Mouse (Mus musculus): ENCODE data around the gene Psmb5. TPM values are rescaled to one million over a fixed set of nuclear protein-coding genes. Genes with fewer than 3 reads are reported as not detected.
"Not testable (repeated sequence)": the region's sequence is repeated elsewhere in the genome, so short reads cannot be mapped to it uniquely, and the experiment has no call there.

The Psmb5 gene
- total and polyA plus RNA-seq, 3 experiments: 299 to 416 (median 411) TPM

- Histone ChIP-seq H3K4me1 (ENCODE audit: control insufficient read depth in 1 of 2, insufficient read depth in 2 of 2) (peaks cover 5 to 13% of the 10 kb centered on the region in 2 experiments; a peak in 3 of 4 replicates), H3K4me2 (ENCODE audit: insufficient read depth, low read depth, poor library complexity, severe bottlenecking) (peak overlapping the region; percentile 30), H3K36me3 (replicated peaks in 1 of 2; ENCODE audit: control insufficient read depth in 1 of 2, insufficient read depth in 1 of 2, low read length in 1 of 2) (peaks cover 36 to 43% of the 10 kb centered on the region in 2 experiments), H3K27me3 (replicated peaks) (no peaks in the 10 kb centered on the region), H3K4me3 (replicated peaks in 1 of 3; ENCODE audit: low read depth in 2 of 3, low read length in 2 of 3, poor library complexity in 1 of 3) (no peak overlapping the region), H3K9me3 (replicated peaks; ENCODE audit: low read length) (peaks cover 3% of the 10 kb centered on the region), H3K9ac (ENCODE audit: insufficient read depth, low read depth) (no peak overlapping the region), H3K79me2 (replicated peaks; ENCODE audit: control insufficient read depth, extremely low read depth, insufficient read depth, poor library complexity, severe bottlenecking) (peaks cover 18% of the 10 kb centered on the region), H3K27ac (ENCODE audit: insufficient read depth, low read depth) (no peak overlapping the region)
- in situ Hi-C loops (cut with MboI; ENCODE audit: low pct_ligation_motif_present, low pct_unique_long_range_greater_than_20kb, low sequenced_read_pairs) (no loop called here), dilution Hi-C loops (cut with MboI; ENCODE audit: extremely low pct_ligation_motif_present, extremely low pct_unique_long_range_greater_than_20kb, low sequenced_read_pairs) (no loop called here)
- DNase-seq (ENCODE audit: extremely low read depth): no peak
- TF ChIP-seq USF2 (conservative IDR thresholded peaks at IDR 0.05; ENCODE audit: low read depth, low read length): no peak
- no peak for TF ChIP-seq ZNF384 (IDR thresholded peaks at IDR 0.05; ENCODE audit: low read depth, low read length)
- TF ChIP-seq KAT2A (IDR thresholded peaks at IDR 0.05; ENCODE audit: insufficient replicate concordance, low read length): no peak
- TF ChIP-seq MEF2A (IDR thresholded peaks at IDR 0.05; ENCODE audit: borderline replicate concordance, low read depth, low read length): no peak
- no peak for TF ChIP-seq ELF1 (IDR thresholded peaks at IDR 0.05; ENCODE audit: low read depth, low read length)
- no peak for TF ChIP-seq TCF12 (IDR thresholded peaks at IDR 0.05; ENCODE audit: low read depth, low read length)
- no peak for TF ChIP-seq MAFK (IDR thresholded peaks at IDR 0.05; ENCODE audit: insufficient replicate concordance, low read length)
- TF ChIP-seq GABPA (IDR thresholded peaks at IDR 0.05; ENCODE audit: insufficient replicate concordance, low read depth, low read length): no peak
Measured at GRCm38 (mm10) chr14:54616226-54616825, 1.5 kb downstream of the Psmb5 start.

GRCm38 (mm10) chr14:54614130-54614529 is 3.7 kb downstream of the Psmb5 start:
- DNase-seq (ENCODE audit: extremely low read depth); H3K27ac ChIP-seq (ENCODE audit: insufficient read depth, low read depth); H3K9me3 ChIP-seq (replicated peaks; ENCODE audit: low read length); H3K4me3 ChIP-seq (replicated peaks in 1 of 3; ENCODE audit: low read depth in 2 of 3, low read length in 2 of 3, poor library complexity in 1 of 3); H3K4me2 ChIP-seq (ENCODE audit: insufficient read depth, low read depth, poor library complexity, severe bottlenecking); in situ Hi-C loops (cut with MboI; ENCODE audit: low pct_ligation_motif_present, low pct_unique_long_range_greater_than_20kb, low sequenced_read_pairs); H3K27me3 ChIP-seq (replicated peaks); H3K4me1 ChIP-seq (ENCODE audit: control insufficient read depth in 1 of 2, insufficient read depth in 2 of 2); H3K9ac ChIP-seq (ENCODE audit: insufficient read depth, low read depth); dilution Hi-C loops (cut with MboI; ENCODE audit: extremely low pct_ligation_motif_present, extremely low pct_unique_long_range_greater_than_20kb, low sequenced_read_pairs): not testable (repeated sequence)
- Histone ChIP-seq H3K79me2 (replicated peaks; ENCODE audit: control insufficient read depth, extremely low read depth, insufficient read depth, poor library complexity, severe bottlenecking) (peaks cover 18% of the 10 kb centered on the region), H3K36me3 (replicated peaks in 1 of 2; ENCODE audit: control insufficient read depth in 1 of 2, insufficient read depth in 1 of 2, low read length in 1 of 2) (peaks cover 36 to 56% of the 10 kb centered on the region in 2 experiments)

- no peak overlapping the region for H3K9ac ChIP-seq (ENCODE audit: insufficient read depth, low read depth)
- in situ Hi-C loops (cut with MboI; ENCODE audit: low pct_ligation_motif_present, low pct_unique_long_range_greater_than_20kb, low sequenced_read_pairs): no loop called here
- DNase-seq (ENCODE audit: extremely low read depth): no peak
- peaks cover 0 to 4% of the 10 kb centered on the region in 2 experiments; a peak in 2 of 4 replicates for H3K4me1 ChIP-seq (ENCODE audit: control insufficient read depth in 1 of 2, insufficient read depth in 2 of 2)
- TF ChIP-seq MXI1 (IDR thresholded peaks at IDR 0.05; ENCODE audit: low read depth, low read length): no peak
- TF ChIP-seq CHD1 (IDR thresholded peaks at IDR 0.05; ENCODE audit: low read depth, low read length): no peak
- TF ChIP-seq NRF1 (IDR thresholded peaks at IDR 0.05; ENCODE audit: low read depth, low read length): no peak
- TF ChIP-seq MAFK (IDR thresholded peaks at IDR 0.05; ENCODE audit: insufficient replicate concordance, low read length): no peak
- TF ChIP-seq JUND (conservative IDR thresholded peaks at IDR 0.05; ENCODE audit: low read depth, low read length): no peak
- TF ChIP-seq HCFC1 (IDR thresholded peaks at IDR 0.05; ENCODE audit: low read depth, low read length): no peak
- TF ChIP-seq JUN (IDR thresholded peaks at IDR 0.05; ENCODE audit: insufficient read depth, low read depth, low read length): no peak
- no peak for TF ChIP-seq IRF4 (IDR thresholded peaks at IDR 0.05; ENCODE audit: low read depth, low read length)
- no peak for TF ChIP-seq GABPA (IDR thresholded peaks at IDR 0.05; ENCODE audit: insufficient replicate concordance, low read depth, low read length)
- TF ChIP-seq MEF2A (IDR thresholded peaks at IDR 0.05; ENCODE audit: borderline replicate concordance, low read depth, low read length): no peak
- no peak for TF ChIP-seq ZMIZ1 (IDR thresholded peaks at IDR 0.05; ENCODE audit: low read depth, low read length)
- TF ChIP-seq NELFE (IDR thresholded peaks at IDR 0.05; ENCODE audit: low read depth, low read length): no peak
- no peak for TF ChIP-seq POLR2A (IDR thresholded peaks at IDR 0.05; ENCODE audit: low read depth, low read length)
- no peak for TF ChIP-seq MAZ (IDR thresholded peaks at IDR 0.05; ENCODE audit: low read depth, low read length)
- H3K27me3 ChIP-seq (replicated peaks): no peaks in the 10 kb centered on the region
- no peak overlapping the region for H3K27ac ChIP-seq (ENCODE audit: insufficient read depth, low read depth)
- no peaks in the 10 kb centered on the region for H3K79me2 ChIP-seq (replicated peaks; ENCODE audit: control insufficient read depth, extremely low read depth, insufficient read depth, poor library complexity, severe bottlenecking)
- dilution Hi-C loops (cut with MboI; ENCODE audit: extremely low pct_ligation_motif_present, extremely low pct_unique_long_range_greater_than_20kb, low sequenced_read_pairs): no loop called here
- H3K9me3 ChIP-seq (replicated peaks; ENCODE audit: low read length): no peaks in the 10 kb centered on the region
- no peak overlapping the region for H3K4me3 ChIP-seq (replicated peaks in 1 of 3; ENCODE audit: low read depth in 2 of 3, low read length in 2 of 3, poor library complexity in 1 of 3)
- H3K4me2 ChIP-seq (ENCODE audit: insufficient read depth, low read depth, poor library complexity, severe bottlenecking): no peak overlapping the region
- peaks cover 32 to 49% of the 10 kb centered on the region in 2 experiments for H3K36me3 ChIP-seq (replicated peaks in 1 of 2; ENCODE audit: control insufficient read depth in 1 of 2, insufficient read depth in 1 of 2, low read length in 1 of 2)
Measured at GRCm38 (mm10) chr14:54610648-54611047, 7.2 kb downstream of the Psmb5 start.
